Mouse (Mus musculus) c-Kit-positive CD71-positive TER-119-positive erythroid progenitor cells, embryonic 14.5 days (primary cell): ENCODE data around the gene Ccz1.
A peak's percentile ranks its signal among the peaks of the same experiment; 100 is the strongest.

Source experiments
- DNase-seq: peaks from one replicate; pipeline ENCODE4 v3.0.0-alpha.2; 2013; ENCODE audit warnings: low spot score

Ccz1 gene

GRCm38 (mm10) chr5:144014551-144015311 lies at the start of gene Ccz1:
TSS of gene Ccz1 (minus strand) at chr5:144014877.
- peak; percentile 82 for DNase-seq

DNA sequence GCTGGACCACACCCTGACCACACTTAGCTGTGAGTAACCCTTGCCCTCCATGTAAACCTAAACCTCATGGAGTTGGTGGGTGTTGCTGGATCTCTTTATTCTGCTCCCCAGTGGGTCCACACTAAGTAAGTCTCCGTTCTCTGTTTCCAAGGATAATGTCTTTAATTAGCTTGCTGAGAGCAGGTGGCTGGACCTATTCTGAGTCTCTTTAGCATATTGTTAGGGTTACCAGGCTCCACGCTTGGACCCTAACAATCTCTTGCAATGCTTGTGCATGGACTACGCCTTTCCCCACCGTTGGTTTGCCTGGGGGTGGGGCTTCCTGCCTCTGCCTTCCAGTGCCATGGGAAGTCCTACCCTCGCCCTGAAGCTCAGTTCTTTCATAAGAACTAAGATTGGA lies 49.4 kb upstream of the Ccz1 start:
- no peak for DNase-seq

DNA sequence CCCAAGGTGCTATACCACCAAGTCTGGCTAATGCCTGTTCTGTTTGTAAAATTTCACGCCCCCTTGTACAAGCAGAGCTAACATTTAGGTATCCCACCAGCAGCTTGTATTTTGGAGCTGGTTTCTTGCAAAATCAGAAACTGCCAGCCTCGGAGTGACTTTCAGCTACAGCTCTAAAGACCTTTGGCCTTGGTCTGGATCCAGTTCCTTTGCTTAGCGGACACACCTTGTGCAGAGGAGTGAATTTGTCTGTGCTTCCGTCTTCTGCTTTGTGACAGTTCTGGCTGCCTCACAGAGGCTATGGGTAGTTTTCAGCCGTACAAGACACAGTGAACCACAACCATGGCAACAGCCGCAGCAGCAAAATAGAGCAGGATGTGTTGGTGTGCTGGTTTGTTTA lies 39.7 kb upstream of the Ccz1 start:
- no peak for DNase-seq

DNA sequence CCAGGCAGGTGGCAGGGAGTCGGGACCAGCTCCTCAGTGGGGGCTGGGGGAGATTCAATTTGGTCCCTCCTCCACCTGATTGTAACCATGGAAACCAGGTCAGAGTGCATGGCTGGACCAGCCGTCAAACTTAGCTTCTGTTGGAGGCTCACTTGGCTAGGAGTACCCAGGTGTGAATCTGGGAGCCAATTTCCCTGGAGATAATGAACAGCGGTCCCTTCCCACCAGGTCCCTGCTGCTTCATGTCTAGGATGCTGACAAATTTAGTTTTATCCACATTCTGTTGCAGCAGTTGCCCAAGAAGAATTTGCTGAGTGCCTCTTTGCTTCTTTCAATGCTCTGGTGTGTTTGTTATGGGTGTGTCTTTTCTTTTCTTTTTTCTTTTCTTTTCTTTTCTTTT lies 38.8 kb upstream of the Ccz1 start:
- no peak for DNase-seq

- DNase-seq, result peak; percentile 18
Measured at GRCm38 (mm10) chr5:144051268-144051667, 36.6 kb upstream of the Ccz1 start.

- no peak for DNase-seq
Measured at GRCm38 (mm10) chr5:144049881-144050280, 35.2 kb upstream of the Ccz1 start.

DNA sequence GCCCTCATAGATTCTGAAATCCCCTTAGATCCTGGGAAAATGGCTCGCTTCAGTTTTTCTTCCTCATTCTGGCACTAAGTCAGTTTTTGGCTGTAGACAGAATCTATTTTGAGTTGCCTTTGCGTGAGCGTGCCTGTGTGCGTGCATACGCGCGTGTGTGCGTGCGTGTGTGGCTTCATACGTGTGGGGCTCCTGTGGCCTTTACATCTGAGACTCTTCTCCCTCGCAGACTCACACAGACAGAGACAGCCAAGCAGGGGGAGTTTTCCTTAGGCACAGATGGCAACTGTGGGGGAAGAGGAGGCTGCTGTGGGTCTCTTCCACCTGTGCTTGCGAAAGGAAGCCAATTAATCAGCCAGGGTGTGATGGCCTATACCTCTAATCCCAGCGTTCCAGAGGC lies 32.6 kb upstream of the Ccz1 start:
- no peak for DNase-seq

DNA sequence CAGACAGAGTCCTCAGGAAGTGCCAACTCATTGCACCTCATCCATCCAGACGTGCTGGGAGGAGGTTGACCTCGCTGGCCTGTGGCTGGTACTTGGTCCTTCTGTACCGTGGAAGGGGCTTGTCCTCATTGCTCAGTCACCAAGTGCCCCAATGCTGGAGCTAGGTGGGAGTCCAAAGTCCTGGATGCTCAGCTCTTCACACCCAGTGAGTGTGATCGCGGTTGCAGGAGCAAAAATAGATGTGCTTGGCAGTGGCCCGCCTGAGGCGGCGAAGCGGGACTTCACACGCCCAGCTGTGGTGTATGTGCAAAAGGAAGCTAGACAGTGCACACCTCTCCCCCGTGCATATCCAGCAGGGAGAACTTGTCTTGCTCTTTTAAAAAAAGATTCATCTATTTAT lies 28.5 kb upstream of the Ccz1 start:
- DNase-seq, result no peak

GRCm38 (mm10) chr5:144040720-144041364 lies 26.2 kb upstream of the Ccz1 start:
- DNase-seq, result peak; percentile 67

GRCm38 (mm10) chr5:144039886-144040285 lies 25.2 kb upstream of the Ccz1 start:
- DNase-seq, result no peak

DNA sequence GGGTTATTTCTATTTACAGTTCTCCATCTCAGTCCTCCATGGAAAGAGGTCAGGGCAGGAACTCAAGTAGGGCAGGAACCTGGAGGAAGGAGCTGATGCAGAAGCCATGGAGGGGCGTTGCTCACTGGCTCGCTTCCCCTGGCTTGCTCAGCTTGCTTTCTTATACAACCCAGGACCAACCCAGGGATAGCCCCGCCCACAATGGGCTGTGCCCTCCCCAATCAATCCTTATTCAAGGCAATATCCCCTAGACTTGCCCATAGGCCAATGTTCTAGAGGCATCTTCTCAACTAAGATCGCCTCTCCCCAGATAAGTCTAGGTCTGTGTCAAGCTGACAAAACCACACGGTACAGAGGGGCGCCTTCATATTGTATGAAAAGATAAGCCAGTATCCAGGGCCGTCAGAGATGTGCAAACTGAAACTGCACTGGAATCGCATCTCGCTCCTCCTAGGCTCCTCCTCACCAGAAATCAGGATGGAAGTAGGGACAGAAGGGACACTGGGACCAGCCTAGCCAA lies 24.5 kb upstream of the Ccz1 start:
- peak; percentile 12 for DNase-seq

DNA sequence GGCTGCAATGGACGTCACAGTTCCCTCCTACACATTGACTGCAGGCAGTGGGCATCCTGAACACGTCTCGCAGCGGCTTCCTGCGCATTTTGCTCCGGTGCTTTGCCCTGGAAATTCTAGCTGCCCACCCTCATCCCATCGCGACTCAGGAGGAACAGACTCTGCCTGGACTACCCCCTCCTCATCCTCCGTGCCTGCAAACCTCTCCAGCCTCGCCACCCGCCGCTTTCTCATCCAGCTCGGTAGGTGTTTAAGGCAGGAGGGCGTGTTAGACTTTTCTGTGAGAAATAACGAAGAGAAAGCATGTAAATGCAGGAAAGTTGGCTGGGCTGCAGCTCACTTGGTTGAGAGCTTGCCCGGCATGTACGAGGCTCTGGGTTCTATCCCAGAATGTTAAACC lies 22.3 kb upstream of the Ccz1 start:
- no peak for DNase-seq

DNA sequence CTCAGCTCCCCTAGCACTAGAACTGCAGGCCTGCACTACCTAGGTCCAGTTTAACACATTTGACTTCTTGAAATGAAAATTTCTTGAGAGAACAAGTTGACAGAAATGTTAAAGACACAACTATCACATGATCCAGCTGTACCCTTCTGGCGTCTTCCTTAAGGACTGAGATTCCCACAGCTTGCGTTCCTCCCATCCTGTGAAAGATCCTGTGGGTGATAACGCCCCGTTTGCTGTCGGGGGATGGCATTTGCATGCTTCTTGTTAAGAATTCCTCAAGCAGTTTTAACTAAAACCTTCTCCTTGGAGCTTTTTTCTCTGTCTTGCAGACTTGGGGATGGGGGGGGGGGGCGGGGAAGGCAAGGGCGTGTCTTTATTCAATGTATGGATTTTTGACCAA lies 19.9 kb upstream of the Ccz1 start:
- no peak for DNase-seq

DNA sequence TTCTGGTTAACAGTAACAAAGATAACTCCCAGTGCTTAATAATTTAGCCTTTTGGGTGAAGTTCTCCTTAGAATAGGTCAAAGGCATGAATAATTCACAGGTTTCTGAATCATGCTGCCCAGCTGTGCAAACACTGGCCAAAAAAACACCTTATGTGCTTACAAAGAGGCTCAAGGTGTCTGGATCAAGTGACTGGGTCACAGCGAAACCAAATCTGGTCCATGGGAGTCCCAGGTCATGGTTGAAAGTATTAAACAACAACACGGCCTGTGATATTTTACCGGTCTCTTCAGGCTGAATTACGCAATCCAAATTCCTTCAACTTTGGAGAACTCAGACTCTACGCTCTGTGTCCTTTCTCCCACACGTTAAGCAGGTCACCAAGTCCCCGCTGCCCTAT lies 17.8 kb upstream of the Ccz1 start:
- no peak for DNase-seq

GRCm38 (mm10) chr5:144026620-144027263 lies 12.1 kb upstream of the Ccz1 start, which contains the start of gene Ocm:
TSS of gene Ocm (minus strand) at chr5:144026670.
- no peak for DNase-seq

DNA sequence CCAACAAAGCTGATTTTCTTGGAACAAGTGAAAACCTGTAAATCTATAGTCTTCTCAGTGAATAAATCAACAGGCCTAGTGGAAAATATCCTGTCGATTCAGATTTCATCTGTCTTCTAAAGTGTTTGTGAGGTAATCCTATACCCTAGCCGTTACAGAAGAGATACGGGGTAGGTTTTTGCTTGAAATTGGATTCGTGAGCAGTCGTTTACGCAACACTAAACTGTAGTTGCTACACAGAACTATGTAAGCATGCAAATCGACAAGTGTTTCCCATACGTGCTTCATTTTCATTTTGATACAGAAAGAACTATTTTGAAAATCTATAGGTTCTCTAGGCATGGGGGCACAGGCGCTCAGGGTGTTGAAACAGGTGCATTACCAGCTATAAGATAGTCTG lies 1.2 kb upstream of the Ccz1 start:
- DNase-seq, result no peak

DNA sequence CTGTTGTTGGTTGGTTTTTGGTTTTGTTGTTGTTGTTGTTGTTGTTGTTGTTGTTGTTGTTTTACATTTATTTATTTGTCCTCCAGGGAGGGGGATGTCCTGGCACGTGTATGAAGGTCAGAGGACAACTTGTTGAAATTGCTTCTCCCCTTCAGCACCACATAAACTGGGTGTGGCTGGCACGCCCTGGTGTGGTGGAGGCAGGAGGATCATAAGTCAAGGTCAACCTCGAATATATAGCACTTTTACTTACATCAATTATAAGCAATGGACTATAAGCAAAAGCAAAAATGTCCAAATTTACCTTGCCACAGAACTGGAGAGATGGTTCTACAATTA lies 604 bp upstream of the Ccz1 start:
- peak; percentile 10 for DNase-seq

- peak; percentile 13 for DNase-seq
Measured at GRCm38 (mm10) chr5:144013366-144014134, 1.1 kb downstream of the Ccz1 start.

DNA sequence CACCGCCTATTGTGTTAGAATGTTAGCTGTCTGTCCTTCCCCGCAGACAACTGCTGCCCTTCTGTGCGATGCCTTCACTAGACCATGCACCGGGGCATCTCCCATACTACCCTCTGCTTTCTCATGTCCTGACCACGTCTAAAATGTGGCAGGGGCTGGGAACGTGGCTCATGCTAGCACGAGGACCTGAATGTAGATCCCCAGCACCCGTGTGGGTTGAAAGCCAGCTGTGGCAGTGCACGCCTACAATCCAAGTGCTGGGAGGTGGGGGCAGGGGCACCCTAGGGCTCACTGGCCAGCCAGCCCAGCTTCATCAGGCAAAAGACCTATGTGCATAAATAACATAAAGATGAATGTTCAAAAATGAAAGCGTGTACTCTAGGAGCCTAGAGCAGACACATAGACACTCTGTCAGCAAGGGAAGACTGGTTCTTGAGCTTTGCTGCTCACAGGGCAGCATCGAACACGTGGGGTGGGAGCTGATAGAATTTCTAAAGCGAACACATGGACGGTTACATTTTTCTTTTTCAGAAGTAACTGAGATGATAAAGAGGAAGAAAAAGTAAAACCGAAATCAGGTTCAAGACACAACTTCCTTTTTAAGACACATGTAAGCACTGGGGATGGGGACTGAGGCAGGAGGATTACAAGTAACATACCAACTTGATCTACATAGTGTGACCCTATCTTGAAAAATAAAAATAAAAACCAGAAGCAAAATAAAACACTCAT lies 12.1 kb downstream of the Ccz1 start:
- no peak for DNase-seq

GRCm38 (mm10) chr5:143999409-143999808 lies 15.3 kb downstream of the Ccz1 start:
- peak; percentile 20 for DNase-seq

GRCm38 (mm10) chr5:143994632-143995365 lies 19.9 kb downstream of the Ccz1 start:
- no peak for DNase-seq
